Mouse (Mus musculus) forebrain, postnatal 0 days (tissue): ENCODE data around the gene Gabrd. TPM values are rescaled to one million over a fixed set of nuclear protein-coding genes. Genes with fewer than 3 reads are reported as not detected.

ENCODE experiments used
- ATAC-seq: fragments of 200-750 bp; cut with Nextera tagmentation; 2 replicates; pipeline ENCODE4 v1.8.0; 2017; ENCODE audit warnings: mild to moderate bottlenecking, moderate library complexity
- DNase-seq: peaks from one replicate; pipeline ENCODE4 v3.0.0-alpha.2; 2015
- H3K27ac ChIP-seq: fragments of 300-500 bp; sonication (generic); 2 replicates; pipeline ENCODE4 v1.5.1; 2014; ENCODE audit warnings: low read depth, mild to moderate bottlenecking, antibody characterized with exemption, low read length, moderate library complexity, mixed read lengths
- H3K27me3 ChIP-seq: fragments of 300-500 bp; sonication (generic); 2 replicates; pipeline ENCODE4 v1.6.1; 2014; ENCODE audit warnings: mild to moderate bottlenecking, low read length, mixed read lengths; ENCODE audit not compliant: insufficient read depth
- H3K36me3 ChIP-seq: fragments of 300-500 bp; sonication (generic); 2 replicates; pipeline ENCODE4 v1.6.1; 2014; ENCODE audit warnings: mild to moderate bottlenecking, moderate library complexity; ENCODE audit not compliant: insufficient read depth
- H3K4me1 ChIP-seq: fragments of 300-500 bp; sonication (generic); 2 replicates; pipeline ENCODE4 v1.6.1; 2014; ENCODE audit warnings: antibody characterized with exemption; ENCODE audit not compliant: insufficient read depth
- H3K4me2 ChIP-seq: fragments of 300-500 bp; sonication (generic); 2 replicates; pipeline ENCODE4 v1.6.1; 2014; ENCODE audit warnings: low read depth, mild to moderate bottlenecking, moderate library complexity
- H3K4me3 ChIP-seq: fragments of 300-500 bp; sonication (generic); 2 replicates; pipeline ENCODE4 v1.5.1; 2014; ENCODE audit warnings: low read depth, low read length, mixed read lengths
- H3K9ac ChIP-seq: fragments of 300-500 bp; sonication (generic); 2 replicates; pipeline ENCODE4 v1.6.1; 2014; ENCODE audit warnings: mild to moderate bottlenecking
- H3K9me3 ChIP-seq: fragments of 300-500 bp; sonication (generic); 2 replicates; pipeline ENCODE4 v1.6.1; 2016; ENCODE audit warnings: low read length
- CTCF ChIP-seq: sonication (generic); IDR thresholded peaks from 2 replicates; pipeline ENCODE4 v1.5.1; 2016; ENCODE audit warnings: antibody characterized with exemption, control low read depth, low read depth
- WGBS: fragments of 180-500 bp; shearing (Covaris S2); extraction: QIAGEN DNeasy Blood & Tissue Kit; methylation state at CpG from one replicate; pipeline ENCODE4 v1.1.7; 2014; 5-methylcytosine and 5-hydroxymethylcytosine counted together
- polyA plus RNA-seq: library from polyadenylated mRNA; unstranded; fragments of >200 nt; fragmentation: Nextera tagmentation; extraction: Ambion mirVana; gene quantifications from 2 replicates; pipeline ENCODE4 v1.2.1, GENCODE M21; 2015
- total RNA-seq: library from RNA; depleted of rRNA; stranded (reverse); fragments of >200 nt; gene quantifications from 2 replicates; pipeline ENCODE4 v1.2.3, GENCODE M21; 2014

The Gabrd gene
- total and polyA plus RNA-seq, 2 experiments from 2014 or later = 3.8 to 7.1 TPM

DNA sequence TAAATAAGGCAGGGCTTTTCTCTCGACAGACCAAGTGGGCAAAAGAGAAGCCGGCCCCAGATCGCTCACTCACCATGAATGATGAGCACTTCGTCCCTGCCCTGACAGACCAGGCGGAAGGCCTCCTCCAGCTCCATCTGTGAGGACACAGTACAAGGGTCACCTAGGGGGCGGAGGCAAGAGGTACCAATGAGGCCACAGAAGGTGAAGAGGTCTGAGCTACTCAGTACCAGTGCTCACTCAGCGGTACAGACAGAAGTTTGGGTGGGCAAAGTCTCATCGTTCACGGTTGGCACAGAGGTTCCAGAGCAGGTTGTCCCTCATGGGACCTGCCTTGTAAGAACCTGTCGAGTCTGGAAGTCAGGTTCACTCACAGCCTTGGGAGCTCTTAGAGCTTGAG, 41.6 kb downstream of the Gabrd start:
- Histone ChIP-seq H3K27ac (no peak overlapping the region), H3K27me3 (peaks cover 28% of the 10 kb centered on the region), H3K4me2 (no peak overlapping the region), H3K36me3 (no peaks in the 10 kb centered on the region), H3K9me3 (no peaks in the 10 kb centered on the region), H3K4me3 (no peak overlapping the region), H3K9ac (no peak overlapping the region), H3K4me1 (no peaks in the 10 kb centered on the region)
- ATAC-seq (no peak), DNase-seq (no peak)
- no peak for TF ChIP-seq CTCF
- 92% methylated on average over 10 of the region's 10 CpGs for WGBS

- no peak for TF ChIP-seq CTCF
- no peak overlapping the region for H3K4me3 ChIP-seq
- H3K36me3 ChIP-seq = no peaks in the 10 kb centered on the region
- no peaks in the 10 kb centered on the region for H3K9me3 ChIP-seq
- 87% methylated on average over 7 of the region's 7 CpGs for WGBS
- peaks cover 10% of the 10 kb centered on the region for H3K27me3 ChIP-seq
- DNase-seq (no peak), ATAC-seq (no peak)
- no peak overlapping the region for H3K4me2 ChIP-seq
- no peaks in the 10 kb centered on the region for H3K4me1 ChIP-seq
- H3K9ac ChIP-seq = no peak overlapping the region
- H3K27ac ChIP-seq = no peak overlapping the region
Measured at GRCm38 (mm10) chr4:155354546-155354945, 43.4 kb downstream of the Gabrd start.

- Histone ChIP-seq H3K27ac (no peak overlapping the region), H3K4me3 (no peak overlapping the region), H3K4me2 (no peak overlapping the region), H3K9ac (no peak overlapping the region), H3K36me3 (no peaks in the 10 kb centered on the region), H3K4me1 (no peaks in the 10 kb centered on the region), H3K9me3 (no peaks in the 10 kb centered on the region), H3K27me3 (peaks cover 5% of the 10 kb centered on the region)
- no peak for ATAC-seq
- TF ChIP-seq CTCF = no peak
- WGBS = 87% methylated on average over 6 of the region's 6 CpGs
- DNase-seq = no peak
Measured at GRCm38 (mm10) chr4:155354035-155354434, 43.9 kb downstream of the Gabrd start.

DNA sequence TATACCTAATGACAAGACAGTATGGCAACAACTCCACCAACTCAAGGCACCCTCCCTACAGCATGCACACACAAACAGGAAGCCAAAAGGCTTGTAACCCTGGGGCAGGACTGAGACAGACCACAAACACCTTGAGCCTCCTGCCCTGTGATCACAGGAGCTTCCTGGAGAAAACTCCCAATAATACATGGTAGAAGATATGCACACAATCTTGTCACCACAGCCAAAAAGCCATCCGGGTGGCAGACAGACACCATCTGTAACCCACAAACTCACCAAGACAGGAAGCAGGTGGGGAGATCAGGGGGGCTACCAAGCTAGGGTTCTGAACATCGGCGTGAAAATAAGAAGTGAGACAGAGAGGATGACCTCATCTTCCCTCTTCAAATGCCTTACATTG, 45.3 kb downstream of the Gabrd start:
- DNase-seq = no peak
- WGBS = 86% methylated on average over 3 of the region's 3 CpGs
- no peak overlapping the region for H3K4me3 ChIP-seq
- H3K4me1 ChIP-seq = no peaks in the 10 kb centered on the region
- no peak for ATAC-seq
- no peak overlapping the region for H3K27ac ChIP-seq
- H3K4me2 ChIP-seq = no peak overlapping the region
- no peaks in the 10 kb centered on the region for H3K27me3 ChIP-seq
- no peak overlapping the region for H3K9ac ChIP-seq
- H3K9me3 ChIP-seq = no peaks in the 10 kb centered on the region
- no peak for TF ChIP-seq CTCF
- H3K36me3 ChIP-seq = no peaks in the 10 kb centered on the region

GRCm38 (mm10) chr4:155346350-155346749, 51.6 kb downstream of the Gabrd start:
- DNase-seq = no peak
- TF ChIP-seq CTCF = no peak
- Histone ChIP-seq H3K27me3 (no peaks in the 10 kb centered on the region), H3K4me1 (peaks cover 14% of the 10 kb centered on the region), H3K9ac (no peak overlapping the region), H3K27ac (peak overlapping the region; percentile 98), H3K36me3 (no peaks in the 10 kb centered on the region), H3K4me2 (peak overlapping the region; percentile 78; the same call in 1 of the 2 replicates), H3K4me3 (no peak overlapping the region; the same call in 1 of the 2 replicates), H3K9me3 (no peaks in the 10 kb centered on the region)
- WGBS = 87% methylated on average over 12 of the region's 12 CpGs
- ATAC-seq = no peak

DNA sequence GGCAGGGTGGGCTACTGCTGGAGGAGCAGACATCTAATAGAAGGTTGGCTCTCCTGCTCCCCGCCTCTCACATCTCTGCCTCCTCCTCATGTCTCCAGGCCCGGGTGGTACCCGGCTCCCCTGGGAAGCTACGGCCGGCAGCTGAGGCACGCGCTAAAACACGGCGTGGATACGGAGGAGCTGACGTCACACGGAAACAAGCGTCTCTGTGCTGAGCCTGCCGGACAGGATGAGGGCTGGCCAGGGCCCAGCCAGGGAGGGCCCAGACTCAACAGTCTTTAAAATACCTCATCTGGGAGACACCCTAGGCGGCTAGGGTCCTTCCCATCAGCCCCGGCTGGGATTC, 52.3 kb downstream of the Gabrd start:
- 3% methylated on average over 16 of the region's 16 CpGs for WGBS
- H3K9me3 ChIP-seq = no peaks in the 10 kb centered on the region
- no peaks in the 10 kb centered on the region for H3K36me3 ChIP-seq

GRCm38 (mm10) chr4:155344716-155345607, 53.0 kb downstream of the Gabrd start:
- Histone ChIP-seq H3K27ac (peak overlapping the region; percentile 98), H3K4me2 (peak overlapping the region; percentile 78), H3K27me3 (no peaks in the 10 kb centered on the region), H3K9ac (peak overlapping the region; percentile 91), H3K9me3 (no peaks in the 10 kb centered on the region), H3K4me3 (peak overlapping the region; percentile 68), H3K36me3 (no peaks in the 10 kb centered on the region), H3K4me1 (peaks cover 14% of the 10 kb centered on the region)
- DNase-seq (peak; percentile 81), ATAC-seq (peak; percentile 84)
- 4% methylated on average over 47 of the region's 47 CpGs for WGBS
- no peak; the same call in 1 of the 2 replicates for TF ChIP-seq CTCF

More for the DNA sequence above, 52.3 kb downstream of the Gabrd start:
- no peak; the same call in 1 of the 2 replicates for TF ChIP-seq CTCF
- H3K27me3 ChIP-seq = no peaks in the 10 kb centered on the region
- H3K9ac ChIP-seq = peak overlapping the region; percentile 91
- DNase-seq = peak; percentile 90
- ATAC-seq = peak; percentile 89
- H3K27ac ChIP-seq = peak overlapping the region; percentile 98
- H3K4me3 ChIP-seq = peak overlapping the region; percentile 68
- H3K4me2 ChIP-seq = peak overlapping the region; percentile 78
- H3K4me1 ChIP-seq = peaks cover 14% of the 10 kb centered on the region
